Mouse (Mus musculus) stomach, postnatal 0 days (tissue): ENCODE measurements around the gene Ugt1a2. TPM values are rescaled to one million over a fixed set of nuclear protein-coding genes. Genes with fewer than 3 reads are reported as not detected.

Experiments
- ATAC-seq: fragments of 200-750 bp; cut with Nextera tagmentation; 2 replicates; pipeline ENCODE4 v1.8.0; 2017; ENCODE audit not compliant: low FRiP score, low TSS enrichment
- DNase-seq: peaks from one replicate; pipeline ENCODE4 v3.0.0-alpha.2; 2016; ENCODE audit warnings: low spot score
- H3K27ac ChIP-seq: fragments of 300-500 bp; sonication (generic); replicated peaks from 2 replicates; pipeline ENCODE4 v1.5.1; 2014; ENCODE audit warnings: mild to moderate bottlenecking, control low read depth
- H3K27me3 ChIP-seq: fragments of 300-500 bp; sonication (generic); 2 replicates; pipeline ENCODE4 v1.6.1; 2014; ENCODE audit warnings: low read length; ENCODE audit not compliant: control insufficient read depth, insufficient read depth
- H3K36me3 ChIP-seq: fragments of 300-500 bp; sonication (generic); 2 replicates; pipeline ENCODE4 v1.6.1; 2014; ENCODE audit warnings: low read length, mixed read lengths; ENCODE audit not compliant: control insufficient read depth, insufficient read depth
- H3K4me1 ChIP-seq: fragments of 300-500 bp; sonication (generic); replicated peaks from 2 replicates; pipeline ENCODE4 v1.6.1; 2014; ENCODE audit warnings: antibody characterized with exemption; ENCODE audit not compliant: control insufficient read depth, insufficient read depth
- H3K4me2 ChIP-seq: fragments of 300-500 bp; sonication (generic); replicated peaks from 2 replicates; pipeline ENCODE4 v1.6.1; 2014; ENCODE audit warnings: low read depth, mild to moderate bottlenecking, control low read depth, moderate library complexity
- H3K4me3 ChIP-seq: fragments of 300-500 bp; sonication (generic); 2 replicates; pipeline ENCODE4 v1.5.1; 2014; ENCODE audit warnings: low read depth, low read length, control low read depth
- H3K9ac ChIP-seq: fragments of 300-500 bp; sonication (generic); 2 replicates; pipeline ENCODE4 v1.6.1; 2014; ENCODE audit warnings: mild to moderate bottlenecking, low read length, control low read depth, mixed read lengths
- H3K9me3 ChIP-seq: fragments of 300-500 bp; sonication (generic); 2 replicates; pipeline ENCODE4 v1.6.1; 2016; ENCODE audit warnings: low read length; ENCODE audit not compliant: control insufficient read depth
- CTCF ChIP-seq: IDR thresholded peaks from 2 replicates; pipeline ENCODE4 v1.5.1; 2016; ENCODE audit warnings: antibody characterized with exemption, low read depth, mild to moderate bottlenecking, moderate library complexity
- EP300 ChIP-seq: optimal IDR thresholded peaks from 2 replicates; pipeline ENCODE3; 2016; ENCODE audit warnings: antibody characterized with exemption
- WGBS: fragments of 180-500 bp; shearing (Covaris S2); extraction: QIAGEN DNeasy Blood & Tissue Kit; methylation state at CpG from one replicate; pipeline ENCODE4 v1.1.7; 2014; 5-methylcytosine and 5-hydroxymethylcytosine counted together
- polyA plus RNA-seq: library from polyadenylated mRNA; unstranded; fragments of >200 nt; fragmentation: Nextera tagmentation; extraction: Ambion mirVana; gene quantifications from 2 replicates; pipeline ENCODE4 v1.2.1, GENCODE M21; 2015

Ugt1a2 gene
- polyA plus RNA-seq, 1 experiment from 2014 or later = not detected

DNA sequence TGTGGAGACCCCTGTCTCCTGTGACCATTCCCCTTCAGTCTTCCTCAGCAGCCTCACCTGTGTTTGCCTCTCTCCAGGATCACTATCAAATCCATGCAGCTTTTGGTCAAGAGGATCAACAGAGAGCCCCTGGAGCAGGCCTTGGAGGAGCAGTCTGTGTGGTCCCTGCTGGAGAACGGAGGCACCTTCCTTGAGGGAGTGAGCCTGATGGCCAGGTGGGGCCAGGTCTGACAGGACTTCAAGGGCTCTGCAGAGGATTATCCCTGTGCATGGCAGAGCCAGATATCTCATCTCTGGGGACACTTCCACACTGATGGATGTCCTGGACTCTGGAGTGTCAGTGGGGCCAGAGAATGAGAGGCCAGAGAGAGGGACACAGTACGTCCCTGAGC lies 55.1 kb downstream of the Ugt1a2 start:
- Histone ChIP-seq H3K9ac (0 out of 2 replicates have a peak overlapping the region, but pooled peaks have one; percentile 2), H3K4me3 (no peak overlapping the region), H3K36me3 (peaks cover 11% of the 10 kb centered on the region), H3K4me1 (peaks cover 12% of the 10 kb centered on the region; the same call in 1 of the 2 replicates), H3K9me3 (peaks cover 29% of the 10 kb centered on the region), H3K4me2 (no peak overlapping the region), H3K27me3 (no peaks in the 10 kb centered on the region), H3K27ac (no peak overlapping the region)
- DNase-seq (no peak), ATAC-seq (no peak)
- TF ChIP-seq CTCF (no peak), EP300 (no peak)
- 53% methylated on average over 2 of the region's 2 CpGs for WGBS

DNA sequence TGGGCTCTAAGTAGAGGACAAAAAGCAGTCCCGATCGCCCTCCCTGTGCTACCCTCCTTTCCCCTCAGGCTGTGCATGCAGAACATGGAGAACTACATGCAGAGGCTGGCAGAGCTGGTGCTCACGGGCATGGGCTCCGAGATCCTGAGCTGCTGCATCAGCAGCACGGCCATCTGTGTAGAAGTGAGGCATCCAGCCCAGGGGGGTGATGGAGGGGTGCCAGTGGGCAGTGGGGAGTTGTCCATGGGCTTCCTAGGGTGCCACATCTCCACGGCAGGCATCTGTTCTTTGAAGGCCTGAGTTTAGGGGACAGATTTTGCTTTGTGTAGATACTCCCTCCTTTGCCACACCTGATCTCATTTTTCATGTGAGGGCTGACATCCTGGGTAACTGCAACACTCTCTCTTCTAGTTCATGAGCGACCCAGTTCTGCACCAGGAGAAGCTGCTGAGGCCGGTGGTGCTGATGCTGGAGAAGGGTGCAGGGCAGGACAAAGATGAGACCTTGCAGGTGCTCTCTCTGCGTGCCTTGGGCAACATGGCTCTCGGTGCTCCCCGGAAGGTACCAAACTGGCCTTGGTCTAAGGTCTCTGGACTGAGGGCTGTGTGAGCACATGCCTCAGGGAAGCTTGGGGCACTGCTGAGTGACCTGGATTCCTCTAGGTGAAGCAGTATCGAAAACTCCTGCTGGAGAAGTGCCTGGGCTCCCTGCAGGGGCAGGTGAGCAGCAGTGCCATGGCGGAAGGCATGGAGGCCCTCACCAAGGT lies 55.8 kb downstream of the Ugt1a2 start:
- H3K4me2 ChIP-seq = no peak overlapping the region
- H3K4me3 ChIP-seq = no peak overlapping the region
- H3K36me3 ChIP-seq = peaks cover 17% of the 10 kb centered on the region
- TF ChIP-seq EP300 = no peak
- TF ChIP-seq CTCF = no peak
- peaks cover 12% of the 10 kb centered on the region; the same call in 1 of the 2 replicates for H3K4me1 ChIP-seq
- H3K27ac ChIP-seq = no peak overlapping the region
- no peak overlapping the region for H3K9ac ChIP-seq
- WGBS = 78% methylated on average over 13 of the region's 13 CpGs
- DNase-seq (no peak), ATAC-seq (no peak)
- no peaks in the 10 kb centered on the region for H3K27me3 ChIP-seq
- H3K9me3 ChIP-seq = peaks cover 23% of the 10 kb centered on the region

DNA sequence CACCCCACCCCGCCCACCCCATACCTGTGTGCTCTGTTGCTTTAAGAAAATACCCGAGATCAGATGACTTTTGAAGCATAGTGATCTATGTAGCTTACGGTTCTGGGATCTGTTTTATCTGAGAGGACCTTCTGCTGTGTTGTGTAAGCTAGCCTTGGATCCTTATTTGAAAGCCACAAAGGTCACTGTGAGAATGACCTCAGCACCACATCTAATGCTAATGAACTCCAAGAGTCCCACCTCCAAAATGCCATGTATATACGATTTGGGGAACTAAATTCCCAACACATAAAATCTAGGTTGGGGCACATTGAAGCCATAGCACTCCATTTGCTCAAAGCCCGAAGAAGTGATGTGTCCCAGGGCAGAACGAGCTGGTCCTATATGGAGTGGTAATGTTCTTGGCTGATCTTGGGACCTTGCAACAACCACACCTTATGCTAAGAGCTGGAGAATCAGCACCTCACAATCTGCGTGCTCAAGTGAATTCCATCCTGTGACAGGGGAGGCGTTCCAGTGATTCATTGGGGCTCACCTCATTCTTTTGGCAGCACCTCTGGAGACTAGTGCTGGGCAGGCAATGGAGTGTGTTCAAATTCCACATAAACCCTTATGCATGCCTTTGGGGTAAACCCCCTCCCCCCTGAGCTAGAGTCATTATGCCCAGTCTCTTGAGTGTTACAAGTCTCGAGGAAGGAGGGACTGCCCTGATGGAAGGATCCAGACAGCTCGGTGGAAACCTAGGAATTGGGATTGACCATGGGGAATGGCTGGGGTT lies 56.7 kb downstream of the Ugt1a2 start:
- DNase-seq (no peak), ATAC-seq (no peak)
- Histone ChIP-seq H3K4me2 (no peak overlapping the region), H3K27ac (no peak overlapping the region), H3K9me3 (peaks cover 22% of the 10 kb centered on the region), H3K36me3 (peaks cover 26% of the 10 kb centered on the region), H3K4me1 (peaks cover 17% of the 10 kb centered on the region), H3K9ac (no peak overlapping the region), H3K27me3 (no peaks in the 10 kb centered on the region), H3K4me3 (no peak overlapping the region)
- 71% methylated on average over 10 of the region's 10 CpGs for WGBS
- TF ChIP-seq EP300 = no peak
- TF ChIP-seq CTCF = no peak

DNA sequence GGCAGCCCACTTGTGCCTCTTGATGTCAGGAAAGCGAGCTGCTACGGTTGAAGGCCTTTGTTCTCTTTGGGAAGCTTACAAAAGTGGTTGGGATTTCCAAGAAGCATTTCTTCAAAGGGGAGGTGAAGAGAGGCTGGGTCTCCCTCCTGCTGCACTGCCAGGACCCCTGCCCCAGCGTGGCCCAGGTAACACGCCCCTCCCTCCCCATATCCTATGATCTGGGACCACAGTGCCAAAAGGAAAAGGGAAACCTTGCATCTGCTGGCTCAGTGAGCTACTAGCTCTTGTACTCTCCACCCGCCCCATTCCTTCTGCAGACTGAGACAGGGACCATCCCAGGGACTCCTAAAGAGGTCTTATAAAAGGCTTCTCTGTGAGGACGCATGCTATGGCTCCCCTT lies 57.3 kb downstream of the Ugt1a2 start:
- Histone ChIP-seq H3K27me3 (no peaks in the 10 kb centered on the region), H3K4me1 (peaks cover 21% of the 10 kb centered on the region), H3K27ac (no peak overlapping the region), H3K4me2 (no peak overlapping the region), H3K4me3 (no peak overlapping the region), H3K9me3 (peaks cover 19% of the 10 kb centered on the region), H3K9ac (no peak overlapping the region), H3K36me3 (peaks cover 31% of the 10 kb centered on the region)
- 80% methylated on average over 6 of the region's 6 CpGs for WGBS
- DNase-seq (no peak), ATAC-seq (no peak)
- TF ChIP-seq CTCF = no peak
- no peak for TF ChIP-seq EP300

DNA sequence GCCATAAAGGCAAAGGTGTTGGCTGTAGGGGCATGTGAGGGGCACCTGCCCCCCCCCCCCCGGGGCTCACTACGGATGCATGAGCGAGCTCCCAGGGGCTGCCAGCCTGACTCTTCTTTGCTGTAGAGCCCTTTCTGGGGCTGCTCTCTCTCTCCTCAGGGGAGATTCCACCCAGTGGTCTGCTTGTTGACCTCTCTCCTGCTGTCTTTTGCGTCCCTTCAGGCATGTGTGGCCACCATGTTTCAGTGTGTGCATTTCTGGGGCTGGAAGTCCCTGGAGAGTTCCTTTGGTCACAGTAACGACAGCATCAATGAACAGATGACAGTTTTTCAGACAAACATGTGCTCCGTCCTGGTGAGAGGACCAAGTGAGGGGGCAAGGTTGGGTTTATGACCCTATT lies 58.0 kb downstream of the Ugt1a2 start:
- no peak overlapping the region for H3K9ac ChIP-seq
- H3K27ac ChIP-seq = no peak overlapping the region
- H3K9me3 ChIP-seq = peaks cover 19% of the 10 kb centered on the region
- no peaks in the 10 kb centered on the region for H3K27me3 ChIP-seq
- WGBS = 72% methylated on average over 6 of the region's 6 CpGs
- no peak overlapping the region for H3K4me2 ChIP-seq
- DNase-seq (no peak), ATAC-seq (no peak)
- no peak for TF ChIP-seq EP300
- no peak for TF ChIP-seq CTCF
- peaks cover 38% of the 10 kb centered on the region for H3K36me3 ChIP-seq
- H3K4me3 ChIP-seq = no peak overlapping the region
- H3K4me1 ChIP-seq = peaks cover 21% of the 10 kb centered on the region
